Mouse (Mus musculus) retina, adult 2 months (tissue): ENCODE data around the gene Epo.

ENCODE experiments used
- DNase-seq: peaks from one replicate; pipeline ENCODE4 v3.0.0-alpha.2; 2012; ENCODE audit warnings: low read depth, low spot score

The Epo gene

DNA sequence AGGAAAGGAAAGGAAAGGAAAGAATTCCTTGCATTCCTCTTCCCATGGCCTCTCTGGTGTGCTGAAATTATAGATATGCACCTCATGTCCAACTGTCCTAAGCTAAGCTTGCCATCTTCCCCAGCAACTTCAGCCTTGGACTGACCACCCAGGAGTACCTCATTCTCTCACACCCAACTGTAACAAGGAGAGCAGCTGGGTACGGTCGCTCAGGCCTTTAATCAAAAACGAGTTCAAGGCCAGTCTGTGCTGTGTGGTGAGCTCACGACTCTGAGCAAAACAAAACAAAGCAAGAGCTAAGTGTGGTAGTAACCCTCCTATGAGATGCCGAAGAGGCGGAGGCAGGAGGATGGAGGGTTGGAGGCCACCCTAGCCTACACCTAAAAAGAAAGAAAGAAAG, 7.9 kb upstream of the Epo start:
- DNase-seq: no peak

DNA sequence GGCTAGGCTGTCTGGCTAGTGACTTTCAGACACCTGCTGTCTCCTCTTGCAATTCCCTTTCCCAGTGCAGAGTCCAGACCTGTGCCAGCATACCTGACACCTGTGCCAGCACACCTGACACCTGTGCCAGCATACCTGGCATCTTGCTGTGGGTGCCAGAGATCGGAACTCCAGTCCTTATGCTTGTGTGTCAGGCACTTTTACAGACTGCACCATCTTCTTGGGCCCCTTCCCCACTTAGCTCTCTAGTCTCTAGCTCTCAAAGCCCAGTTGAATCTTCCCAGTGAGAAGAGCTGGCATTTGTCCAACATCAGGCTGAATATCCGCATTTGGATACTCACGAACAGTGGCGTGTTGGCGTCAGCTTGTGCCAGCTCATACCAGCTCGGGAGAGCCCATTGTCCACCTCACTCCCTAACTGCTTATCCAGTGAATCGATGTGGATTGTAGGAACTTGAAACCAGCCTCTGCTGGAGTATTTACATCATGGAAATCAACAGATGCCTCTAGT, 6.3 kb upstream of the Epo start:
- no peak for DNase-seq

DNA sequence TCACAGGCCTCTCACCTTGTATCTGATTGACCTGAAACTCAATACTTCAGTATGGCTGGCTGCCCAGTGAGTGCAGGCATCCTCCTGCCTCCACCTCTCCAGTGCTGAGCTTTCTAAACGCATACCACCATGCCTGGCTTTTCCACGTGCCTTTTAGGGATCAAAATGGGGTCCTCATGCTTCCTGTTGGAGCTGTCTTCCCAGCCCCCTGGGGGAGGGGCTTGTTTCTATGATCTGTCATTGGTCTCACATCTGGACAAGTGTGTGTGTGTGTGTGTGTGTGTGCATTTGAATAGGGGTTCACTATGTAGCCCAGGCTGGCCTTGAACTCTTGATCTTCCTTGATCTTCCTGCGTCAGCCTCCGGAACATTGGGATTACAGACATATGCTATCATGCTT, 4.4 kb upstream of the Epo start:
- DNase-seq: no peak

DNA sequence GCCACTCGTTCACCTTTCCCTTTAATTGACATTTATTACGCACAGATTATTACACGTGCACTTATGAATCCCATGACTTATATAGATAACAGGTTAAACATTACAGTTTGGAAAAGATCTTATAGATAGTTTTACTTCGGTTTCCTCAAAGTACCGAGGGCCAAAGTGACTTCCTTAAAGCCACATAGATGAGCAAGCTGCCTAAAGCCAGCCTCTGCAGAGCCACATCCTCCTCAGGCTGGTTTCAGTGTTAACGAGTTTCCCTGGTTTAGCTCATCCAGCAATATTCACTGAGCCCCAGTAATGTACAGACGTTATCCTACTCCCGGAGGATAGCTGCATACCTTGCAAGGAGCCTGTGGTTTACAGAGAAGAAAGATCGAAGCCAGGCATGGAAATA, 2.3 kb upstream of the Epo start:
- DNase-seq: no peak

DNA sequence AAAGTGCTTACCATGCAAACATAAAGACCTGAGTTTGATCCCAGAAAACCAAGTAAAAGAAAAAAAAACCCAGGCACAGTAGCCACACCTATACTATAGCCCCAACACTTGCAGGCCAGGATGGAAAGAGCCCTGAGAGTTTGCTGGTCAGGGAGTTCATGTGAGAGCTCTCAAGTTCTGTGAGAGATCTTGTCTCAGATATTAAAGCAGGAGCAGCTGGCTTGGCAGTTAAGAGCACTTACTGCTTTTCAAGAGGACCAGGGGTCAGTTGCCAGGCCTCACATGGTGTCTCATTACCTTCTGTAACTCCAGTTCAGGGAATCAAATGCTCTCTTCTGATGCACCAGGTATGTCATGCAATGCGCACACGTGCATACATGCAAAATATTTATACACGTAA, 1.7 kb upstream of the Epo start:
- DNase-seq: no peak

DNA sequence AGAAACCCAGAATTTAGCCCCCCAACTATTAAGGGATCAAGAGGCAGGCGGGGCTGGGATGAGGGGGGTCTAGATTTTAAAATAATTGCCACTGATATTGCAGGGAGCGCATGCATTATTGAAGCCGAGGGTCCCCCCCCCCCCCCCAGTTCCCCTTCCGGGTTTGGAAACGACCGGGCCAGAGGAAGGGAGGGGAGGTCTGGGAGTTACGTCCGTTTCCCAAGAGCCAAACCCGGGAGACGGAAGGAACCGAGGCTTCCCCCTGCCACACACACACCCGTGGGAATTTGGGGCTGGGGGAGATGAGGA, 280 bp downstream of the Epo start:
- peak; percentile 23 for DNase-seq

DNA sequence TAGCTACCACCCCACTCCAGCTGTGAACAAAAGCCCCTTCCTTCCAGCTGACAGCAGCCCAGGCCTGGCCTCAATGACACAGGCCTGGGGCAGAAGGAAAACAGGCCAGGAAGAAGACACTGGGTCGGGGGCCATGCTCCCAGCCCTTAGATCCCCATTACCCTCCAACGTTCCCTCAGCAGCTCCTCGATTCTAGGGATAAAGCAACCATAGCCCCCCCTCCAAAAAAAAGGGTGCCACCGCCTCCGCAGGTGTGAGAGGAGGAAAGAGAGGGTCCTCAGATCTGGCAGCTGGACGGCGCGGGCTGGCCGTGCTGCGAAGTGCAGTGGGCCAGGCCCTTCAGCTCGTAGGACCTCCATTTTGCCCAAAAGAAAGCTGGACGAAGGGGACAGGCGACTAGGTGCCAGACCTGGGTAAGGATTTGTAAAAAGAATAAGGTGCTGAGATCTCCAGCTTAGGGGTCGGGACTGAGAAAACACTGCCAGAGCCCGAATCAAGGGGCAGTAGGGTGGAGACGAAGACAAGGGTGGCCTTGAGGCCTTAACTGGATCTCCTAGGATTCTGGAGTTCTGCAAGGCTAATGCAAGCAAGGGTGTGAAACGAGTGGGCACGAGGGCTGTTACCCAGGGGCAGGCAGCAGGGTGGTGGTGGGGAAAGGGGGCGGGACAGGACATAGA, 773 bp downstream of the Epo start:
- DNase-seq: no peak

DNA sequence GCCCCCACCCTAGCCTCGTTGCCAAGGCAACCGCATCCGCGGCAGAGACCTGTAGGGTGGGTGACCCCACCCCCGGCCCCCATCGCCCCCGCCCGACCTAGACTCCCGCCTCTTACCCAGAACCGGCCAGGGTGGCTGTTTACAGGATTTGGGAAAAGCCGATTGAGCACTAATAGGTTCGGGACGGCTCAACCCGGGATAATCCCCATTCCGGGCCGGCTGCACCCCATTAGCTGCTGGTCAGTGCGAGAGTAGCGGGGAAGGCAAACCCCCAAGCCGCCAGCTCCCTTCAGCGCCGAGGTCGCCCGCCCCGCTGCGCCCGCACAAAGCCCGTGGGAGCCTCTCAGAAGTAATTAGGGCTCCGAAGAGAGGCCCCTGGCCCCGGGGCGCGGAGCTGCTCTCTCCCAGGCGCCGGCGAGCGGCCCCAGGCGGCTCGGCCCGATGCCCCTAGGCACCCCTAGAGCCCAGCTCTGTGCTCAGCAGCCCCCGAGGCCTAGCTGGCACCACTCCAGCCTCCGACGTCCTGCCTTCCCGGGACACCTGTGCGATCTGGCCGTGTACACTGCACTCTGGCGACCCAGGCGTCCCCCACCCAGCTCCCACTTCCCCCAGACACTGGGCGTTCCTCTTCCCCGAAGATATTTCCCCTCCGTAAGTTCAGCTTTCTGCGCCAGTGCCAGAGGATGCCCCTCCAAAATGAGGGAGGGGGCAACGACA, 1.5 kb downstream of the Epo start:
- DNase-seq: peak; percentile 78

DNA sequence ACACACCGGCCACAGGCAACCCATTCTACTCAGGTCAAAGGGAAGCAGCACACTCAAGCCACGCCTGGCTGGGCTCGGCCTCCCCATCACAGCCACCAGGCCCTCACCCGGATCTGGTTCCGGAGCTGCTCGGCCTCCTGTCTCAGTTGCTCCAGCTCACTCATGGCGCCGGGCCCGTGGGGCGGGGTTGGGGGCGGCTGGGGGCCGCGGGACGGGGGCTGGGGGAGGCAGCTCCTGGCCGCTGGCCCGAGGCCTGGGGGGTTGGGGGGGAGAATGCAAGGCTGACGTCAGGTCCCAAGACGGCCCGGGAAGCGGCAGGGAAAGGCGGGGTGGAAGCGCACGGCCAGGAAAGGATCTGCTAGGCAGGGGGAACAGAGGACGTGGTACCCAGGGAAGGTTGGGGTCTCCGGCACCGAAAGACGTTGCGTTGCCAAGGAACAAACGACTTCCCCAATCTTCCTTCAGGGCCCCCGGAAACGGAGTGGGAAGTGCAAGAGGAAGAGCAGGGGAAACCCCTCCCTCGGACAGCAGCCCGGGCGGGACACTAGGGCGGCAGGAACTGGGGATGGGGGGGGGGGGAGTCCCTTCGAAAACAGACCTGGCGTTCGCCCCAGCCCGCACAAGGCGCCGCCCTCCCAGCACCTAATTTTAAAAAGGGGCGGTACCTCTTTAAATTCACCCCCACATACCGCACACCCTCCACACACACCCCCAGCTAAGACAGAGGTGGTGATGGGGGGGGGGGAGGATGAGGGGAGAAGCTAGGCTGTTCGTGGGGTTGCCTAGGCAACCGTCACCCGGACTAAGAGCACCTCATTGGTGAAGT, 2.2 kb downstream of the Epo start:
- no peak for DNase-seq

DNA sequence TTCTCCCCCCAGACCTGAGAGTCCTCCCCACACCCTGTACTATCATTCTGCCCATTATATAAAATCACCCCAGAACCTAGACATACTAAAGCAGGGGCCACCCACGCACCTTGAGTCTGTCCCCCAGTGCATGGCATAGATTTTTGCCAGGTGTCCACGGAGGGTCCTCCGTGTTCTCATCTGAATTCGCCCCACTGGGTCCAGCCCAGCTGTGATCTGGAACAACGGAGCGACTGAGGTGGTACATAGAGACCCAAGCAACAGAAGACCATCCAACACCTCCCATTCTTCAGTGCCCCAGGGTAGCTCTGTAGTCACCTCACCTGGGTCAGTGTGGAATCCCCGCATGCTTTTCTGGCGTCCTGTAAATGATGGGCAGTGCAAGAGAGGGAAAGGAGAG, 3.0 kb downstream of the Epo start:
- no peak for DNase-seq

DNA sequence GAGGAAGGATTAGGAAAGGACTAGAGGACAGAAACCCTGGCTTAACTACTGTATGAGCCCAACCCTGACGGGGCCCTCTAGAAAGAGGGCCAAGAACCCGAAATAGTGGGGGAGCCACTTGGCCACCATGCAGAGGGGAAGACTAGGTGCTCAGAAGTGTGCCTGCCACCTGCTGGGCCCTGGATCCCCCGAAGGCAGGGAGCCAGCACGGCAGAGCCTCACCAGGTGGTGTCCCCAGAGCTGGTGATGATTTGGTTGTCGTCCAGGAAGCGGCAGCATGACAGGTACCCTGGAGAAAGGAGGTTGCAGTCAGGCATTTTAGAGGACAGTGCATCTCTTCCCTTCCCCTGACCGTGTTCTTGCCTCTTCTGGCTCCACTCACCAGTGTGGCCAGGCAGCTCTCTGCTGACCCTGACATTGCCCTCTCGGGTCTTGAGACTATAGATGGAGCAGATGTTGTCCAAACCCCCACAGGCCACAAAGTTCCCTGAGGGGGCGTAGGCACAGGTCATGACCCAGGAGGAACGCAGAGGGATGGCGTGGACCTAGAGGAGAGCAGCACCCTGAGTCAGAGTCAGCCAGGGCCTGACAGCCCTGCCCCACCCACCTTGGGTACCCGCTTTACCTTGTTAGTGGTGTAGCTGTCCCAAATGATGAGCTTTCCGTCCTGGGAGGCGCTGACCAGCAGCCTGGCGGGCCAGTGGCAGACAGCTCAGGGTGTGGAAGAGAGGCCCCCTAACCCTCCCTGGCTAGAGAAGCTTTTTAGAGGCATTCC, 3.6 kb downstream of the Epo start:
- no peak for DNase-seq

DNA sequence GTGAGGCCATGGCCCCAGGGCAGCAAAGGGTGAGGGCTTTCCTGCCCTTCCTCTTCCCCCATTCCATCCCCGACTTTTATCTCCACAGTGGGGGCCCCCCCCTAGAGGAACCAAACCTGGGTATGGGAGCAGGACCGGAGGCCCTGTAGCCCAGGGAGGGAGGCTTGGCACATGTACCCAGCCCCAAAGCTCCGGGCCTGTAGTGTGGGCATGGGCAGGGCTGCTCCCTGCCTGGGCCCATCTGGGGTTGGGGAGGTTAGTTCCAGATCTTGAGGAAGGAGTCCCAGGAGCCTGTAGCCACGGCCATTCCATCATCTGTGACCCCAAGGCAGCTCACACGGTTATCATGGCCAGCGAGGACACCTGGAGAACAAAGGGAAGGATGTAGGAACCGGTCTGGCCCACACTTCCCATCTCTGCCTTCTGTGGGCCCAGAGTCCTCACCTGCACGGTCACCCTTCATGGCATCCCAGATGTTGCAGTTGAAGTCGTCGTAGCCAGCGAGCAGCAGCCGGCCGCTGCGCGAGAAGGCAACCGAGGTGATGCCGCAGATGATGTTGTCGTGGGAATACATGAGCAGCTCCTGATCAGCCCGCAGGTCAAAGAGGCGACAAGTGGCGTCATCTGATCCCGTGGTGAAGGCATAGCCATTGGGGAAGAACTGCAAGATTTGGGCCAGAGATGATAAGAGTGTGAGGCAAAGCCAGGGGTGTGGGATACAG, 4.6 kb downstream of the Epo start:
- DNase-seq: no peak

DNA sequence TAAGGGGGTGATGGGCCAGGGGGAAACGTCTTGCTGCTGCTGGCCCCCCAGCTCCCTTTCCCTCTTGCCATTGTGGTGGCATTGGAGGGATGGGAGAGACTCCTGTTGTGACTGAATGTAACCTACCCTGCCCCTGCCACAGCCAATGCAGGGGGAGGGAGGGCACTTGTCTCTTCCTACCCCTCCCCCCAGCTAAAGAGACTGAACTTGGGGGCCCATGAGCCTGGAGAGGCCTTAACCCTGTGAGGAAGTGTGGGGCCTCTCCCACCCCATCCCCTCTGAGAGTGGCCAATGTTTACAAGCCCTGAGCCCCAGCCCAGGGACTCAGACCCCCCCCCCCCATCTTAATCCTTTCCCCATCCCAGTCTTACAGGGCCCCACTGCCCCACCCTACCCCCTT, 5.6 kb downstream of the Epo start:
- DNase-seq: no peak

DNA sequence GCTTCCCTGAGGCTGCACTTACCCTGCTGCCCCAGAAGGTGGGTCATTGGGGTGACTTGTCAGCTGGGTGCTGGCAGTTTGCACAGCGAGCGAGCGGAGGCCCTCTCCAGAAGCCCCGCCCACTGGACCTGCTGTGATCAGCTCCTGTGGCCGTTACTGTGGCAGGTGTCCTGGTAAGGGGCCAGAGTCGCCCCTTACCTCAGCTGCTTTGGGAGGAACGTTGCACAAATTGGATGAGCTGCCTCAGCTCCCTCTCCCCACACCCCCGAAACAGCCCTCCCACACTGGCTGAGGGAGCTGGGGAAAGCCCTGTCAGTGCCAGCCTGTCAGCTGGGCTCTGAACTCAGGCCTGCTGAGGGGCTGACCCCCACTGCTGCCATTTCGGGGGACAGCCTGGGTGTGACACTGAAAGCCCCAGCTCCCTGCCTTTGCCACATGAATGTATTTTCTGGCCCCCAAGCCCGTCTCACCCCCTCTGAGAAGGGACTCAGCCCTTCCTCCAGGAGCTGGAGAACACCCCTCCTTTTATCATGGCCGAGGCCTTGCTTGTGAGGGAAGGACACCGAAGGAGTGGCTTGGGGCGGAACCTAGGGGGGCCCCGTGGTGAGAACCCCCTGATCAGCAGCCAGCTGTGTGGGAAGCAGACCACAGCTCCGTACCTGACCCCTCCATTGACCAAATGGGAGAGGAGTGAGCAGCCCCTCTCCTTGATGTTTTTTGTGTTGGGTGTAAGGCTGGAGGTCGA, 6.7 kb downstream of the Epo start:
- no peak for DNase-seq

DNA sequence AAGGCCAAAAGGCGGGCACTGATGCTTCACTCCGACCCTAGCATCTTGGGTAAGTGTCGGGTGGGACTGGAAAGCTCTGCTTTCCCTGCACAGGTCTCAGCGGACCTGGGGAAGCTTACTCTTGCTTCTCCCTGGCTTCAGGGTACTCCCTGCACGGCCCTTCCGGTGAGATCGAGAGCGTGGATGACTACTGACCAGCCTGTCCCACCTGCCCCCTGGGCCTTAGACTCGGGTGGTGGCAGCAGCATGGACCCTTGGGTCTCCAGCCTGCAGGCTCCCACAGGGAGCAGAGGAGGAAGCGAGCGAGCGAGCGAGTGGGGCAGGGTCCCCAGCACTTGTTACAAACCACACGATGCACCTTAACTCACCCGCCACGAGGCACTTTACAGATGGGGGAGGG, 7.5 kb downstream of the Epo start:
- no peak for DNase-seq

DNA sequence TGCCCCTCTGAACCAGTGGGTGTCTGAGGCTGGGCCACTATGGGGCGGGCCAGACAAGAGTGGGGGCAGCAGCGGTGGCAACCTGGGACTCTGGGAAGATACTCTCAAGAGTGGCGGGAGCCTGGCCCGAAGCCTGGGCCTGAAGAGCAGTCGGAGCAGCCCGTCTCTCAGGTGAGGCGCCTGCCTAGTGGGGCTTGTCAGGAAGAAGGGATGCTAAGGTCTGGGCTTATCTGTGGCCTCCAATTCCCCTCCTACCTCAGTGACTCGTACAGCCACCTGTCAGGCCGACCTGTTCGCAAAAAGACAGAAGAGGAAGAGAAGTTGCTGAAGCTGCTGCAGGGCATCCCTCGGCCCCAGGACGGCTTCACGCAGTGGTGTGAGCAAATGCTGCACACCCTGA, 8.4 kb downstream of the Epo start:
- no peak for DNase-seq

DNA sequence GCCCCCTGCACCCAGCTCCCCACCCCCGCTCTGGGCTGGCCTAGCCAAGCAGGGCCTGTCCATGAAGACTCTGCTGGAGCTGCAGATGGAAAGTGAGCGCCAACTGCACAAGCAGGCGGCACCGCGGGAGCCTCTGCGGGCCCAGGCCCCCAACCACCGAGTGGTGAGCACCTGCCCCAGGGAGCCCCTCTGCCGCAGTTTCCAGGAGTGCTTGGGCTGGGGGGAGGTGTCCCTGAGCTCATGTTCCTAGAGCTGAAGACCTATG, 8.9 kb downstream of the Epo start:
- DNase-seq: no peak

DNA sequence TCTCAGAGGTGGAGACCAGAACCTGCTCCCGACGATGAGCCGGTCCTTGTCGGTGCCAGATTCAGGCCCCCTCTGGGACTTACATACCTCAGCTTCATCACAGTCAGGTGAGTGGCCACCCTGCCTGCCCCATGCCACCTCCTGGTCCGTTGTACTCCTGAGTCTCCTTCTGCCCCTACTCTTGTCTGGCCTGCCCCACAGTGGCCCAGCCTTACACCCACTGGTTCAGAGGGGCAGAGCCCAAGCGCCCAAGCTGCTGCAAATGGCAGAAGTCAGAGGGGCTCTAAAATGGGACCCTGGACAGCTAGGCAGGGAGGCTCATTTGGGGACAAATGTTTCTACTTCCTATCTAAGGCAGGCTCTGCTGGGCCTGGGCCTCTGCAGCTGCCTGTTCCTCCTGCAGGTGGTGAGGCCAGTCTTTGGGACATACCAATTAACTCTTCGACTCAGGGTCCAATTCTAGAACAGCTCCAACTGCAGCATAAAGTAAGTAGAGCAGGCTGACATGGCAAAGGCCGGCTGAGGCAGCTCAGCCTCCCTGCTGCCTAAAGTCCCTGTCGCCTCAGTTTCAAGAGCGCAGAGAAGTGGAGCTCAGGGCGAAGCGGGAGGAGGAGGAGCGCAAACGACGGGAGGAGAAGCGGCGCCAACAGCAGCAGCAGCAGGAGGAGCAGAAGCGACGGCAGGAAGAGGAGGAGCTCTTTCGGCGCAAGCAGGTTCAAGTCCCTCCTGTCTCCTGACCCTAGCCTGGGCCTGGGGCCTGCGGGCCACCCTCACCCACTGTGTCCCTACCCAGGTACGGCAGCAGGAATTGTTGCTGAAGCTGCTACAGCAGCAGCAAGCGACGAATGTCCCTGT, 9.4 kb downstream of the Epo start:
- DNase-seq: no peak

DNA sequence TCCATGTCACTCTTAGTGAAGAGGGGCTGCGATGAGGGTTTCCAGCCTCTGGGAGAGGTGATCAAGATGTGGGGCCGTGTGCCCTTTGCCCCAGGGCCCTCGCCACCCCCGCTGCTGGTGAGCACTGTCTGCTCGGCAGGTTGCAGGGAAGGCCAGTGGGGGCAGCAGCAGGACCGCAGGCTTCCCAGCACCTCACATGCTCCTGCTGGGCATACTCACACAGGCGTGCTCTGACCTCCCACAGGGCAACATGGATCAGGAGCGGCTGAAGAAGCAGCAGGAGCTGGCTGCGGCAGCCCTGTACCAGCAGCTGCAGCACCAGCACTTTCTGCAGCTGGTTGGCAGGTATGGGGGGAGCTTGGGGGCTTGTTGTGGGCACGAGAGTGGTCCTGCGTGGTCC, 10.3 kb downstream of the Epo start:
- DNase-seq: no peak

DNA sequence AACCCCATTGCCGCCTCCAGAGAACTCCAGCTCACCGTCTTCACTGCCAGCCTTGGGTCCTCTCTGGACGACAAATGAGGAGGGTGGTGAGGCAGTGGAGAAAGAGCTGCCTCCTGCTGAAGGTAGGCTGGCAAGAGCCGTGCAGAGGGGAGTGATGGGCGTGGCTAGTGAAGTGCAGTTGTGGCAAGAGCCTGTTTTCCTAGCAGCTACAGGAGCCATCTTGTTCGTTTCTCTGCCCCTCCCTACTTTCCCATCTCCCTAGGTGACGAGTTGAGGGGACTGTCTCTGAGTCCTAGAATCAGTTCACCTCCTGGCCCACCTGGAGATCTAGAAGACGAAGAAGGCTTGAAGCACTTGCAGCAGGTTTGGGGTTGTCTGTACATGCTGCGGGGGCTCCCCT, 11.2 kb downstream of the Epo start:
- DNase-seq: no peak
